21 mouse cellular contexts compared by ENCODE assay signal in genomic region chr8:48375183-48375582, GRCm38 (mm10).
DNase-seq lines count a peak whose midpoint lies in the region; ATAC-seq and TF ChIP-seq lines count a peak whose summit lies in the region.
"Had no signal": no experiment of that assay in that cellular context is flagged by ENCODE, and none has a peak within 500 bp of the region (broad histone marks: within the 10 kb centered on the region; RNA-seq: fewer than 3 reads in every experiment).

No protein-coding gene starts in this region.

- DNase-seq in neural tube, embryonic 10.5 days (ENCODE audit: extremely low spot score, low spot score) = no peak
- peak; percentile 12 for DNase-seq in layer of hippocampus, adult 9-10 months (ENCODE audit: low spot score)
- DNase-seq in ovary, adult 18-20 months (ENCODE audit: low spot score) = no peak
- DNase-seq in thymus, postnatal 14 days = no peak
- DNase-seq: B cell, adult 2 months; cerebellum, adult 8-10 months; heart, postnatal 10 days; kidney, adult 2 months; kidney, postnatal 14 days; lung, adult 18-20 months; right cerebral cortex, postnatal 25 days; thymus, adult 18-20 months had no signal

- peak; percentile 42; the same call in 1 of the 2 replicates for ATAC-seq in intestine, embryonic 16.5 days
- no peak for ATAC-seq in intestine, postnatal 0 days
- 0 out of 2 replicates have a peak, but pooled peaks have one; percentile 4 for ATAC-seq in neural tube, embryonic 15.5 days (ENCODE audit: low FRiP score)
- ATAC-seq: forebrain, embryonic 15.5 days had no signal

- no peaks in the 10 kb centered on the region for H3K27me3 ChIP-seq in intestine, embryonic 16.5 days (replicated peaks; ENCODE audit: control insufficient read depth, insufficient read depth, low read length)
- H3K27me3 ChIP-seq in intestine, postnatal 0 days (replicated peaks; ENCODE audit: control insufficient read depth, insufficient read depth, low read length) = no peaks in the 10 kb centered on the region
- H3K27me3 ChIP-seq in neural tube, embryonic 15.5 days (replicated peaks) = no peaks in the 10 kb centered on the region
- H3K27me3 ChIP-seq: embryonic facial prominence, embryonic 12.5 days; forebrain, embryonic 15.5 days; megakaryocyte, embryonic 14.5 days had no signal

- no peaks in the 10 kb centered on the region for H3K4me1 ChIP-seq in intestine, embryonic 16.5 days (ENCODE audit: control insufficient read depth, insufficient read depth, low read length)
- no peaks in the 10 kb centered on the region for H3K4me1 ChIP-seq in intestine, postnatal 0 days (replicated peaks; ENCODE audit: control insufficient read depth, insufficient read depth, low read length)
- H3K4me1 ChIP-seq in neural tube, embryonic 15.5 days = peaks cover 12% of the 10 kb centered on the region
- H3K4me1 ChIP-seq: embryonic facial prominence, embryonic 12.5 days; megakaryocyte, embryonic 14.5 days had no signal

- H3K9me3 ChIP-seq in intestine, embryonic 16.5 days (ENCODE audit: control insufficient read depth, low read length) = no peaks in the 10 kb centered on the region
- H3K9me3 ChIP-seq in intestine, postnatal 0 days (ENCODE audit: control insufficient read depth) = no peaks in the 10 kb centered on the region
- H3K9me3 ChIP-seq in neural tube, embryonic 15.5 days (replicated peaks) = no peaks in the 10 kb centered on the region
- H3K9me3 ChIP-seq: embryonic facial prominence, embryonic 12.5 days; forebrain, embryonic 15.5 days had no signal

- H3K4me3 ChIP-seq in intestine, embryonic 16.5 days (ENCODE audit: low read length) = no peak overlapping the region
- no peak overlapping the region for H3K4me3 ChIP-seq in intestine, postnatal 0 days (ENCODE audit: low read depth, low read length)
- no peak overlapping the region for H3K4me3 ChIP-seq in neural tube, embryonic 15.5 days (replicated peaks)
- H3K4me3 ChIP-seq: embryonic facial prominence, embryonic 12.5 days; forebrain, embryonic 15.5 days; megakaryocyte, embryonic 14.5 days; myocyte had no signal

- 72% methylated on average over 5 of the region's 5 CpGs for WGBS in intestine, embryonic 16.5 days
- WGBS in intestine, postnatal 0 days = 69% methylated on average over 5 of the region's 5 CpGs
- 60% methylated on average over 5 of the region's 5 CpGs for WGBS in neural tube, embryonic 15.5 days

- H3K4me2 ChIP-seq in intestine, embryonic 16.5 days (ENCODE audit: low read depth, low read length) = no peak overlapping the region
- H3K4me2 ChIP-seq in intestine, postnatal 0 days (replicated peaks; ENCODE audit: low read depth) = no peak overlapping the region
- H3K4me2 ChIP-seq in neural tube, embryonic 15.5 days = no peak overlapping the region
- H3K4me2 ChIP-seq: embryonic facial prominence, embryonic 12.5 days; forebrain, embryonic 15.5 days; heart, embryonic 11.5 days; liver, embryonic 11.5 days had no signal

- H3K36me3 ChIP-seq in intestine, embryonic 16.5 days (ENCODE audit: control insufficient read depth, insufficient read depth, low read length) = no peaks in the 10 kb centered on the region
- H3K36me3 ChIP-seq in intestine, postnatal 0 days (ENCODE audit: control insufficient read depth, insufficient read depth) = no peaks in the 10 kb centered on the region
- no peaks in the 10 kb centered on the region for H3K36me3 ChIP-seq in neural tube, embryonic 15.5 days
- H3K36me3 ChIP-seq: embryonic facial prominence, embryonic 12.5 days; forebrain, embryonic 15.5 days had no signal

- TF ChIP-seq CTCF in intestine, postnatal 0 days (IDR thresholded peaks at IDR 0.05; ENCODE audit: low read depth) = no peak

- no peak overlapping the region for H3K27ac ChIP-seq in intestine, embryonic 16.5 days (ENCODE audit: low read length)
- no peak overlapping the region for H3K27ac ChIP-seq in intestine, postnatal 0 days (ENCODE audit: low read depth, low read length)
- no peak overlapping the region for H3K27ac ChIP-seq in neural tube, embryonic 15.5 days (replicated peaks)
- H3K27ac ChIP-seq: embryonic facial prominence, embryonic 12.5 days; forebrain, embryonic 15.5 days had no signal

- H3K9ac ChIP-seq in intestine, embryonic 16.5 days (ENCODE audit: low read depth, low read length) = no peak overlapping the region
- H3K9ac ChIP-seq in intestine, postnatal 0 days (ENCODE audit: low read depth, low read length) = no peak overlapping the region
- H3K9ac ChIP-seq in neural tube, embryonic 15.5 days (replicated peaks) = no peak overlapping the region
- H3K9ac ChIP-seq: embryonic facial prominence, embryonic 12.5 days; forebrain, embryonic 15.5 days had no signal
